Mouse (Mus musculus): ENCODE data around the gene Sema3g. TPM values are rescaled to one million over a fixed set of nuclear protein-coding genes. Genes with fewer than 3 reads are reported as not detected.

The Sema3g gene
- polyA plus RNA-seq, 1 experiment: not detected

DNA sequence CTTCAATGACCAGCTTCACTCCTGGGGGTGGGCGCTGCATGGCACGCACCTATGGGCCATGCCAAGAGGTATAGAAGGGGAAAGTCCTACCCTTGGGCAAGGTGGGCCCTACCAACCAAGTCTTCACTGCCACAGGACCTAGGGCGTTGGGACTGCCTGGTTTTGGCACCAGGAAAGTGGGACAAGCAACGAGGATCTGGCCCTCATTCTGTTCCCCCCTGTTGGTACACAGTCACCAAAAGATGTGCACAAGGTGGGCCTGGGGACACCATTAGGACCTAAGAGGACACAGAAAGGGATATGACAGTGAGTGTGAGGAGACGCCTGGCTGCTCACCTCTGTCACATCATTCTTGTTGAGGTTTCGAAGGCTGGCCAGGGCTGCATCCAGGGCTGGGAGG, 53.5 kb downstream of the Sema3g start:
- TF ChIP-seq GATA1 (IDR thresholded peaks at IDR 0.05; ENCODE audit: low read length): no peak

DNA sequence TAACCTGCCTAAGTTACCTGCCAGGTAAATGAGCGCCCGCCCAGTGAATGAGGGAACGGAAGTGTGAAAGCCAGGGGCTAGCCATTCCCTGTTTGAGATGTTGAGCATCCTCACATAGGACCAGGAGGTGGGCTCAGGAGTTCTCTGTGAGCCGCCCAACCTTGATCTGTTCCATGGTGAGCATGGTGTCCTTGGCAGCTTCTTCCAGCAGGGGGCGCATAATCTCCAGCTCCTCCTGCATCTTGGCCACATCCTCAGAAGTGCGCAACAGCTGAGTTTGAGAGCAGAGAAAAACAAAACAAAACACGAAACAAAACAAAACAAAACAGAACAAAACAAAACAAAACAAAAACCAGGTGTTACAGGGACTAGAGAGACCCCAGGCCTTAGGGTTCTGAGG, 54.5 kb downstream of the Sema3g start:
- TF ChIP-seq GATA1 (IDR thresholded peaks at IDR 0.05; ENCODE audit: low read length): no peak

Other genes with a start within 250 kb of the Sema3g start
- gene Glt8d1, start 216.5 kb upstream of the Sema3g start, polyA plus RNA-seq (2012): 3.8 and 5.6 TPM in 2 replicates
- gene Spcs1, start 216.2 kb upstream of the Sema3g start, polyA plus RNA-seq (2012): 20.9 and 23.5 TPM in 2 replicates
- gene Pbrm1, start 198.7 kb upstream of the Sema3g start, polyA plus RNA-seq (2012): 14.9 and 18.7 TPM in 2 replicates
- 18.9 and 25.4 TPM in 2 replicates for gene Gnl3, start 198.7 kb upstream of the Sema3g start, polyA plus RNA-seq (2012)
- 122 and 131 TPM in 2 replicates for gene Smim4, start 88.9 kb upstream of the Sema3g start, polyA plus RNA-seq (2012)
- 240 and 457 TPM in 2 replicates for gene Nt5dc2, start 86.8 kb upstream of the Sema3g start, polyA plus RNA-seq (2012)
- gene Stab1, start 49.2 kb upstream of the Sema3g start, polyA plus RNA-seq (2012): not detected in 2 replicates
- gene Tnnc1, start 9.5 kb upstream of the Sema3g start, polyA plus RNA-seq (2012): 0.12 TPM in 1 of 2 replicates, not detected in the other
- 166 and 195 TPM in 2 replicates for gene Nisch, start 914 bp upstream of the Sema3g start, polyA plus RNA-seq (2012)
- 2.5 and 4.5 TPM in 2 replicates for gene Phf7, start 33.5 kb downstream of the Sema3g start, polyA plus RNA-seq (2012)
- 75.3 and 75.5 TPM in 2 replicates for gene Bap1, start 33.6 kb downstream of the Sema3g start, polyA plus RNA-seq (2012)
- not detected in 2 replicates for gene Dnah1, start 106.0 kb downstream of the Sema3g start, polyA plus RNA-seq (2012)
- gene Capn7, start 118.8 kb downstream of the Sema3g start, polyA plus RNA-seq (2012): 8.9 and 11.4 TPM in 2 replicates
- gene Sh3bp5, start 218.2 kb downstream of the Sema3g start, polyA plus RNA-seq (2012): 0.15 TPM in 2 replicates

Measured in G1E-ER4 (cell line).